Mouse (Mus musculus) cortical plate, adult 2 months (tissue): ENCODE results near the gene Aph1a. TPM values are rescaled to one million over a fixed set of nuclear protein-coding genes. Genes with fewer than 3 reads are reported as not detected.

ENCODE experiments used
- H3K27ac ChIP-seq: fragments of 200-500 bp; 2 replicates; pipeline ENCODE4 v1.5.1; 2012; ENCODE audit warnings: low read length, control low read depth, inconsistent platforms; ENCODE audit not compliant: insufficient read depth
- H3K4me1 ChIP-seq: fragments of 200-500 bp; 2 replicates; pipeline ENCODE4 v1.6.1; 2011; ENCODE audit warnings: low read length; ENCODE audit not compliant: control insufficient read depth, insufficient read depth
- H3K4me3 ChIP-seq: fragments of 200-500 bp; 2 replicates; pipeline ENCODE4 v1.5.1; 2011; ENCODE audit warnings: mild to moderate bottlenecking, low read length, control low read depth; ENCODE audit not compliant: insufficient read depth
- CTCF ChIP-seq: fragments of 200-500 bp; IDR thresholded peaks from 2 replicates; pipeline ENCODE4 v1.5.1; 2011; ENCODE audit warnings: mild to moderate bottlenecking, control low read depth, low read length; ENCODE audit not compliant: insufficient read depth; ENCODE audit errors: extremely low read depth
- POLR2A ChIP-seq: fragments of 200-500 bp; IDR thresholded peaks from 2 replicates; pipeline ENCODE4 v1.6.1; 2011; ENCODE audit warnings: mild to moderate bottlenecking, low read length, control low read depth; ENCODE audit not compliant: insufficient read depth; ENCODE audit errors: extremely low read depth
- polyA plus RNA-seq: library from polyadenylated mRNA; depleted of rRNA; stranded (reverse); fragments of >200 nt; gene quantifications from 2 replicates; pipeline ENCODE4 v1.2.3, GENCODE M21; 2012

The Aph1a gene
- polyA plus RNA-seq, 1 experiment, result 68.6 TPM

- no peaks in the 10 kb centered on the region for H3K4me1 ChIP-seq
- H3K4me3 ChIP-seq, result no peak overlapping the region
- no peak overlapping the region for H3K27ac ChIP-seq
- TF ChIP-seq CTCF (no peak), POLR2A (no peak)
These were observed 37.7 kb downstream of the Aph1a start for GRCm38 (mm10) chr3:95931471-95931870.

DNA sequence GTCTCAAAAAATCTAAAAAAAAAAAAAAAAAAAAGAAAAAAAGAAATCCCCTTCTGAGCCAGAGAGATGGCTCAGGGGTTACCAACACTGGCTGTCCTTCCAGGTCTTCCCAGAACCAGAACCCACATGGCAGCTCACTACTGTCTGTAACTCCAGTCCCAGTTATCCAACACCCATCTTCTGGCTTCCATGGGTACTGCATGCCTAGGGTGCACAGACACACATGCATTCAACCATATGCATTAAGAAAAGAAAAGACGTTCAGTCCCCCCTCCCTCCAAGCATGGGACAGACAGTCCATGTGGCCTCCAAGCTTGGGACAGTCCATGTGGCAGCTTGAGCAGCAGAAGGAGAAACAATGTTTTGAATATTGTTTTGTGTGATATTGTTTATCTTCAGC lies 38.4 kb downstream of the Aph1a start:
- no peak overlapping the region for H3K4me3 ChIP-seq
- no peak overlapping the region for H3K27ac ChIP-seq
- no peaks in the 10 kb centered on the region for H3K4me1 ChIP-seq
- no peak for TF ChIP-seq CTCF
- TF ChIP-seq POLR2A, result no peak

- Histone ChIP-seq H3K4me3 (no peak overlapping the region), H3K27ac (no peak overlapping the region), H3K4me1 (no peaks in the 10 kb centered on the region)
- no peak for TF ChIP-seq CTCF
- TF ChIP-seq POLR2A, result no peak
These were observed 38.8 kb downstream of the Aph1a start for GRCm38 (mm10) chr3:95932566-95932965.

- no peaks in the 10 kb centered on the region for H3K4me1 ChIP-seq
- no peak for TF ChIP-seq CTCF
- TF ChIP-seq POLR2A, result no peak
- no peak overlapping the region for H3K4me3 ChIP-seq
- H3K27ac ChIP-seq, result no peak overlapping the region
These were observed 39.5 kb downstream of the Aph1a start for GRCm38 (mm10) chr3:95933111-95933750.

- no peak for TF ChIP-seq CTCF
- TF ChIP-seq POLR2A, result no peak
- no peaks in the 10 kb centered on the region for H3K4me1 ChIP-seq
These were observed 40.7 kb downstream of the Aph1a start for GRCm38 (mm10) chr3:95934448-95934847.

GRCm38 (mm10) chr3:95938217-95938616 lies 44.4 kb downstream of the Aph1a start:
- no peak overlapping the region for H3K27ac ChIP-seq
- no peak for TF ChIP-seq POLR2A
- no peak for TF ChIP-seq CTCF
- no peak overlapping the region for H3K4me3 ChIP-seq
- H3K4me1 ChIP-seq, result no peaks in the 10 kb centered on the region

More at GRCm38 (mm10) chr3:95934448-95934847, 40.7 kb downstream of the Aph1a start:
- no peak overlapping the region for H3K4me3 ChIP-seq
- no peak overlapping the region for H3K27ac ChIP-seq

- TF ChIP-seq POLR2A, result no peak
- 0 out of 2 replicates have a peak, but pooled peaks have one; percentile 10 for TF ChIP-seq CTCF
- Histone ChIP-seq H3K4me1 (no peaks in the 10 kb centered on the region), H3K27ac (no peak overlapping the region), H3K4me3 (no peak overlapping the region)
These were observed 45.1 kb downstream of the Aph1a start for GRCm38 (mm10) chr3:95938835-95939234.

DNA sequence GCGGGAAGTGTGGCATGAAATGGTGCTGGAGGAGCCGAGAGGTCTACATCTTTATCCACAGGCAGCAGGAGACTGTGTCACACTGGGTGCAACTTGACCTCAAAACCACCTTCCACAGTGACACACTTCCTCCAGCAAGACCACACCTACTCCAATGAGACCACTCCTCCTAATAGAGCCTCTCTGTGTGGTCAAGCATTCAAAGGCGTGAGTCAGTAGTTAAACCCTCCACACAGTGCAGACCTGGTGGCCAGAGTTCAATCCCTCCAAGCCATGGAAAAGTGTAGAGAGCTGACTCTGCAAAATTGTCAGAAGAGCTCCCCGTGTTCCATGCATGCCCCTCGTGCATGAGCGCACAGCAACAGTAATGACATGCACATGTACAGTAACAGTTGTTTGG lies 49.0 kb downstream of the Aph1a start:
- Histone ChIP-seq H3K27ac (no peak overlapping the region), H3K4me3 (no peak overlapping the region), H3K4me1 (no peaks in the 10 kb centered on the region)
- TF ChIP-seq CTCF (no peak), POLR2A (no peak)

DNA sequence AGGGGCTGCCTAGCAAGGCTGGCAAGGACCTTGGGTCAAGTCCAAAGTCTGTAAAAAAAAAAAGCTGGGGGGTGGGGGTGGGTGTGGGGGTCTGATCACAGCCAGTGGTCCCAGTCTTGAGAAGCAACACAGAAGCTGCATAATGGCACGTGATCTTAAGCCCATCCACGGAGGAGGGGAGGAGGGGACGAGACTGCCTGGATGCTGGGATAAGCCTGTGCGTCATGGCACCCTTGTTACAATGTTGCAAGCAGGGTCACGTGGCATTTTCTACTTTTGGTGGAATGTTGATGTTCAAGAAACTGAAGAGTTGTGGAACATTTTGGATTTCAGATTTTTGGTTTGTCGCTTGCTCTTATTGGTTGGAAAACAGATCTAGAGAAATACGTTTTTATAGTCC lies 49.5 kb downstream of the Aph1a start:
- TF ChIP-seq POLR2A, result no peak
- TF ChIP-seq CTCF, result no peak
- Histone ChIP-seq H3K4me1 (no peaks in the 10 kb centered on the region), H3K27ac (no peak overlapping the region), H3K4me3 (no peak overlapping the region)

- Histone ChIP-seq H3K4me1 (no peaks in the 10 kb centered on the region), H3K4me3 (no peak overlapping the region), H3K27ac (no peak overlapping the region)
- TF ChIP-seq CTCF (no peak), POLR2A (no peak)
These were observed 51.0 kb downstream of the Aph1a start for GRCm38 (mm10) chr3:95944742-95945141.
